Mouse (Mus musculus) embryonic fibroblast, embryonic 13.5 days (primary cell): ENCODE results near the gene Renbp. TPM values are rescaled to one million over a fixed set of nuclear protein-coding genes. Genes with fewer than 3 reads are reported as not detected.

Source experiments
- H3K27ac ChIP-seq: 2 replicates; pipeline ENCODE4 v1.5.1; 2012; ENCODE audit warnings: low read length, control low read depth, inconsistent platforms; ENCODE audit not compliant: insufficient read depth
- H3K4me1 ChIP-seq: 2 replicates; pipeline ENCODE4 v1.6.1; 2011; ENCODE audit warnings: low read length; ENCODE audit not compliant: control insufficient read depth, insufficient read depth
- H3K4me3 ChIP-seq: 2 replicates; pipeline ENCODE4 v1.5.1; 2011; ENCODE audit warnings: mild to moderate bottlenecking, control low read depth, low read length; ENCODE audit not compliant: insufficient read depth
- CTCF ChIP-seq: IDR thresholded peaks from 2 replicates; pipeline ENCODE4 v1.5.1; 2011; ENCODE audit warnings: mild to moderate bottlenecking, control low read depth, low read length, moderate library complexity, borderline replicate concordance; ENCODE audit not compliant: insufficient read depth
- POLR2A ChIP-seq: IDR thresholded peaks from 2 replicates; pipeline ENCODE4 v1.6.1; 2011; ENCODE audit warnings: low read depth, mild to moderate bottlenecking, control low read depth, low read length, moderate library complexity
- polyA plus RNA-seq: library from polyadenylated mRNA; stranded (reverse); fragments of >200 nt; gene quantifications from 2 replicates; pipeline ENCODE4 v1.2.4, GENCODE M21; 2011; ENCODE audit warnings: low read depth; ENCODE audit not compliant: missing spikeins, insufficient read length

The Renbp gene
- 31.4 and 42.9 TPM in 2 replicates for polyA plus RNA-seq

- TF ChIP-seq CTCF = no peak
- TF ChIP-seq POLR2A = peak; percentile 56; the same call in 1 of the 2 replicates
- H3K27ac ChIP-seq = no peak within 1 kb of the TSS
- H3K4me1 ChIP-seq = no peaks in the 10 kb centered on the region
- H3K4me3 ChIP-seq = peak within 1 kb of the TSS; percentile 46
Observed at GRCm38 (mm10) chrX:73930402-73931062, at the start of gene Renbp. Renbp (minus strand) TSS chrX:73930850.

GRCm38 (mm10) chrX:73977783-73978182, 47.1 kb upstream of the Renbp start:
- H3K4me1 ChIP-seq = no peaks in the 10 kb centered on the region
- H3K4me3 ChIP-seq = no peak overlapping the region
- no peak for TF ChIP-seq CTCF
- no peak for TF ChIP-seq POLR2A
- no peak overlapping the region for H3K27ac ChIP-seq

GRCm38 (mm10) chrX:73976283-73976682, 45.6 kb upstream of the Renbp start:
- H3K27ac ChIP-seq = no peak overlapping the region
- no peaks in the 10 kb centered on the region for H3K4me1 ChIP-seq
- TF ChIP-seq POLR2A (no peak), CTCF (no peak)
- H3K4me3 ChIP-seq = no peak overlapping the region

GRCm38 (mm10) chrX:73972774-73973173, 42.1 kb upstream of the Renbp start:
- Histone ChIP-seq H3K27ac (no peak overlapping the region), H3K4me1 (no peaks in the 10 kb centered on the region), H3K4me3 (no peak overlapping the region)
- TF ChIP-seq POLR2A (no peak), CTCF (no peak)

GRCm38 (mm10) chrX:73970781-73971180, 40.1 kb upstream of the Renbp start:
- TF ChIP-seq POLR2A (no peak), CTCF (no peak)
- Histone ChIP-seq H3K27ac (no peak overlapping the region), H3K4me3 (no peak overlapping the region), H3K4me1 (no peaks in the 10 kb centered on the region)

- TF ChIP-seq POLR2A (no peak), CTCF (no peak)
- H3K4me1 ChIP-seq = no peaks in the 10 kb centered on the region
- no peak overlapping the region for H3K4me3 ChIP-seq
- no peak overlapping the region for H3K27ac ChIP-seq
Observed at GRCm38 (mm10) chrX:73969729-73970128, 39.1 kb upstream of the Renbp start.

- no peaks in the 10 kb centered on the region for H3K4me1 ChIP-seq
- TF ChIP-seq CTCF (no peak), POLR2A (no peak)
Observed at GRCm38 (mm10) chrX:73969167-73969566, 38.5 kb upstream of the Renbp start.

GRCm38 (mm10) chrX:73967177-73968075, 36.8 kb upstream of the Renbp start:
- H3K4me1 ChIP-seq = no peaks in the 10 kb centered on the region; the same call in 1 of the 2 replicates
- TF ChIP-seq POLR2A (peak; percentile 53), CTCF (no peak)
- peak overlapping the region; percentile 98 for H3K27ac ChIP-seq
- peak overlapping the region; percentile 88 for H3K4me3 ChIP-seq

More at GRCm38 (mm10) chrX:73969167-73969566, 38.5 kb upstream of the Renbp start:
- Histone ChIP-seq H3K27ac (no peak overlapping the region), H3K4me3 (no peak overlapping the region)

GRCm38 (mm10) chrX:73966248-73967176, 35.9 kb upstream of the Renbp start, which contains the start of gene Hcfc1:
Hcfc1 (minus strand) TSS chrX:73966357.
- Histone ChIP-seq H3K27ac (peak within 1 kb of the TSS; percentile 98), H3K4me3 (peak within 1 kb of the TSS; percentile 88), H3K4me1 (no peaks in the 10 kb centered on the region; the same call in 1 of the 2 replicates)
- peak; percentile 47 for TF ChIP-seq POLR2A
- TF ChIP-seq CTCF = no peak
